Mouse (Mus musculus): ENCODE measurements at regions not wholly inside any gene's neighbourhood (a gene's known extent, or its start where the extent isn't known, plus 50 kb on each side); places are given as distances from the start of the nearest gene placed in this dataset.

DNA sequence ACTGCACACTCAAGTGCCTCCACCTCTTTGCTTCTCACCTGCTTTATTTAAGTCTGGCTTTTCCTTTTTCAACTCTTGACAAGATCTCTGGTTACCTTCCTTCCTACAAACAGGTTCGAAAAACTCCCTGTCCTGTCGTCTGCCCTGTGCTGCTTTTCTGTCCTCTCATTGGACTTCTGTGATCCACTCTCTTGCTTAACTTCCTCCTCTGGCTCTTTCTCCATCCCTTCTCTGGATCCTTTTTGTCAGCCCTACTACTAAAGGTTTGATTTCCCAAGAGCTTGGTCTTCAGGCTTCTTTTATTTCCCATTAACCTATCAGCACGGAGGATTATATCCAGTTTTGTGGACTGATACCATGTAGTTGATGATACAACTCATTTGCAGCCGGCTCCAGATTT, 149.8 kb downstream of the Satb1 start:
- ATAC-seq (ENCODE audit: low read depth): no peak
- Histone ChIP-seq H3K9me3 (replicated peaks; ENCODE audit: control insufficient read depth, low read length) (no peaks in the 10 kb centered on the region), H3K4me2 (ENCODE audit: low read depth, low read length) (no peak overlapping the region), H3K4me3 (ENCODE audit: low read depth, low read length) (no peak overlapping the region), H3K4me1 (ENCODE audit: control insufficient read depth, low read depth, low read length) (no peaks in the 10 kb centered on the region), H3K9ac (ENCODE audit: low read depth, low read length) (no peak overlapping the region), H3K36me3 (ENCODE audit: control insufficient read depth, insufficient read depth) (no peaks in the 10 kb centered on the region), H3K27ac (ENCODE audit: low read length) (no peak overlapping the region), H3K27me3 (ENCODE audit: control insufficient read depth, insufficient read depth, low read depth, low read length) (no peaks in the 10 kb centered on the region)
- 60% methylated on average over 4 of the region's 4 CpGs for WGBS (ENCODE audit: insufficient replicate concordance)

DNA sequence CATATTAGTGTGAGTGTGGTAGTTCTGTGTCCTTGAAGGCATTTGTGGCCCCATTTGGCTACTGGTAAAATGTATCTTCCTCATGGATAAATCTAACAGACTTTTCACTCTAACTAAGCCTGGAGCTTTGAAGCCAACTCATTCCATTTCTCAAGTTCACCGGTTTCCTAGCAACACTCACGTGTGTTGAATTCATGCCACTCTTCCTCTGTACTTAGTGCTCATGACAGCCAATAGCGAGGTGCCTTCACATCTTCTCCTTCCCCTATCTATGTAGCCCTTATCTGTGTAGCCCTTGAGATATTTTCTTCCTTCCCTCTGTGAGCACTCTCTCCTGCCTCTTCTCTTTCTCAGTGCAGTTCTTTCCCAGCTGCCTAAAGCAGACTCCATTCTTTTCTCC, 150.7 kb downstream of the Satb1 start:
- H3K4me2 ChIP-seq (ENCODE audit: low read depth, low read length): no peak overlapping the region
- WGBS (ENCODE audit: insufficient replicate concordance): 54% methylated on average over 3 of the region's 3 CpGs

DNA sequence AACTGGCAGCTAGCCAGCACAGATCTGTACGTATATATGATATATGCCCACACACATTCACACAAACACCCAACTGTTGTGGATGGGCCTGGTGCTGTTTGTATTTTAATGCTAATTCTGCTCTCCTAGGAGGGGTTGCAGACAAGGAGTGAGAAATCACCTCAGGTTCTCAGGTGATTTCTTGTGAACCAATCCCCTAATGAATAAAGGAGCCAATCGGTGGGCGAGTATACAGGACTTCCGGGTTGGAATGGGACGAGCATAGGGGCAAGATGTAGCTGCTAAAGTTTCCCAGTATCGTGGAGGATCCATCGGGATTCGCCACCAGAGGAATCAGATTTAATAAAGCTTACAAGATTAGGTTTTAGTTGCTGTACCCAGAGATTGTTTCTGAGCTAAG, 155.6 kb downstream of the Satb1 start:
- 76% methylated on average over 8 of the region's 8 CpGs for WGBS (ENCODE audit: insufficient replicate concordance)
- Histone ChIP-seq H3K36me3 (ENCODE audit: control insufficient read depth, insufficient read depth) (no peaks in the 10 kb centered on the region), H3K9me3 (replicated peaks; ENCODE audit: control insufficient read depth, low read length) (no peaks in the 10 kb centered on the region), H3K27ac (ENCODE audit: low read length) (no peak overlapping the region), H3K27me3 (ENCODE audit: control insufficient read depth, insufficient read depth, low read depth, low read length) (no peaks in the 10 kb centered on the region), H3K9ac (ENCODE audit: low read depth, low read length) (no peak overlapping the region), H3K4me1 (ENCODE audit: control insufficient read depth, low read depth, low read length) (no peaks in the 10 kb centered on the region), H3K4me3 (ENCODE audit: low read depth, low read length) (no peak overlapping the region), H3K4me2 (ENCODE audit: low read depth, low read length) (no peak overlapping the region)
- ATAC-seq (ENCODE audit: low read depth): no peak

More for the DNA sequence above, 150.7 kb downstream of the Satb1 start:
- H3K4me3 ChIP-seq (ENCODE audit: low read depth, low read length): no peak overlapping the region
- H3K27me3 ChIP-seq (ENCODE audit: control insufficient read depth, insufficient read depth, low read depth, low read length): no peaks in the 10 kb centered on the region
- H3K27ac ChIP-seq (ENCODE audit: low read length): no peak overlapping the region
- no peaks in the 10 kb centered on the region for H3K36me3 ChIP-seq (ENCODE audit: control insufficient read depth, insufficient read depth)
- no peaks in the 10 kb centered on the region for H3K9me3 ChIP-seq (replicated peaks; ENCODE audit: control insufficient read depth, low read length)
- ATAC-seq (ENCODE audit: low read depth): no peak
- H3K9ac ChIP-seq (ENCODE audit: low read depth, low read length): no peak overlapping the region
- H3K4me1 ChIP-seq (ENCODE audit: control insufficient read depth, low read depth, low read length): no peaks in the 10 kb centered on the region

DNA sequence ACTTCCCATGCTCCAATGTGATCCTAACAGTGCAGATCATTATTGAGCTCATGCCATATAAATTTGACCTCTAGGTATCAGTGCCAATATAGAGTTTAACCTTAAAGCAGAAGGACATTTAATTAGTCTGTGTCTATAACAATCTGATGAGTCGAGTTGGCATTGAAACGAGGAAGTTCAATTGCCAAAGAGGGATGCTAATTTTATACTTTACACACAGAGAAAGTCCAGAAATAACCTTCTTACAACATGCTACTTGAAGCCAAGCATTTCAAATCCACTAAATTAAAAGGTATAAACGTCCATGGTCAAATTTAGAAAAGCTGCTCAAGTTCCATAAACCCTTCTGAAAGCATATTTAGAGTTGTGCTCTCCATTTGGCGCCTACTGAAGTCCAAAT, 174.7 kb downstream of the Satb1 start:
- 36% methylated on average over 4 of the region's 4 CpGs for WGBS (ENCODE audit: insufficient replicate concordance)
- Histone ChIP-seq H3K4me1 (ENCODE audit: control insufficient read depth, low read depth, low read length) (no peaks in the 10 kb centered on the region), H3K27me3 (ENCODE audit: control insufficient read depth, insufficient read depth, low read depth, low read length) (no peaks in the 10 kb centered on the region), H3K27ac (ENCODE audit: low read length) (no peak overlapping the region), H3K4me3 (ENCODE audit: low read depth, low read length) (no peak overlapping the region), H3K9me3 (replicated peaks; ENCODE audit: control insufficient read depth, low read length) (no peaks in the 10 kb centered on the region), H3K36me3 (ENCODE audit: control insufficient read depth, insufficient read depth) (no peaks in the 10 kb centered on the region), H3K4me2 (ENCODE audit: low read depth, low read length) (no peak overlapping the region), H3K9ac (ENCODE audit: low read depth, low read length) (no peak overlapping the region)
- no peak for ATAC-seq (ENCODE audit: low read depth)

DNA sequence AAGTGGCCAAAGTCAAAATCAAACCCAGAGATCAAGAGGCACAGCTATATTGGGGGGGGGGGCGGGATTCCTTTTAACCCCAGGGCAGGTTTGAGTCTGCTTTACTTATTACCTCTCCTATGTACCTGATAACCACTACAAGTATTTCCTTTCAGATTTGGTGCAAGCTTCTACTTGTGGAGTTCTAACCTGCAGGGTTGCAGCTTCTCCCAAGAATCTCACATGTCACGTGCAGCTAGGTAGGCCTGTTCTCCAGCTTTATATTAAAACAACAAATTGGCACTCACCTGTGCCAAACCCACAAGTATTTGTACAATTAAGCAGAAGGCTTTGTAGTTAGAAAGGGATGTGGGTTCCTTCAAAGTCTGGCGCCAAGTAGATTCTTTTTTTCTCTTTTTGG, 179.2 kb downstream of the Satb1 start:
- Histone ChIP-seq H3K27me3 (ENCODE audit: control insufficient read depth, insufficient read depth, low read depth, low read length) (no peaks in the 10 kb centered on the region), H3K4me1 (ENCODE audit: control insufficient read depth, low read depth, low read length) (no peaks in the 10 kb centered on the region), H3K9ac (ENCODE audit: low read depth, low read length) (no peak overlapping the region), H3K4me3 (ENCODE audit: low read depth, low read length) (no peak overlapping the region), H3K4me2 (ENCODE audit: low read depth, low read length) (no peak overlapping the region), H3K9me3 (replicated peaks; ENCODE audit: control insufficient read depth, low read length) (no peaks in the 10 kb centered on the region), H3K27ac (ENCODE audit: low read length) (no peak overlapping the region), H3K36me3 (ENCODE audit: control insufficient read depth, insufficient read depth) (no peaks in the 10 kb centered on the region)
- 58% methylated on average over 3 of the region's 3 CpGs for WGBS (ENCODE audit: insufficient replicate concordance)
- no peak for ATAC-seq (ENCODE audit: low read depth)

DNA sequence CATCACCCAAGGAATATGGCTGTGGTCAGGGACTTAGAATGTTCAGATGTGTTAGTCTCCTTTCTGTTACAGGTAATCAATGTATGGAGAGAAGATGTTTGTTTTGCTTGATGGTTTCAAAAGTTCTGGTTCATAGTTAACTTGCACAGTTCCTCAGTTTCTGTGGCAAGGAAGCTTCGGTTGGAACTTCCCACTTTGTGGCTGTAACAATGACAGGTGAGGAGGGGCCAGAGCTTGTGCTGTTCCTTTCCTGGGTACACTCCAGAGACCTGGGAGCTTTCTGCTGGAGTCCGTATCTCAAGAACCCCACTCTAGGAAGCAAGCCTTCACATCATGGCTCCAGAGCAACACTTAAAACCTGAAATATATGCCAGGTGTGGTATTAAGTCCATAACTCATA, 181.2 kb downstream of the Satb1 start:
- 36% methylated on average over 2 of the region's 2 CpGs for WGBS (ENCODE audit: insufficient replicate concordance)
- Histone ChIP-seq H3K9me3 (replicated peaks; ENCODE audit: control insufficient read depth, low read length) (no peaks in the 10 kb centered on the region), H3K27me3 (ENCODE audit: control insufficient read depth, insufficient read depth, low read depth, low read length) (no peaks in the 10 kb centered on the region), H3K4me2 (ENCODE audit: low read depth, low read length) (no peak overlapping the region), H3K9ac (ENCODE audit: low read depth, low read length) (no peak overlapping the region), H3K4me1 (ENCODE audit: control insufficient read depth, low read depth, low read length) (no peaks in the 10 kb centered on the region), H3K36me3 (ENCODE audit: control insufficient read depth, insufficient read depth) (no peaks in the 10 kb centered on the region), H3K27ac (ENCODE audit: low read length) (no peak overlapping the region), H3K4me3 (ENCODE audit: low read depth, low read length) (no peak overlapping the region)
- no peak for ATAC-seq (ENCODE audit: low read depth)

DNA sequence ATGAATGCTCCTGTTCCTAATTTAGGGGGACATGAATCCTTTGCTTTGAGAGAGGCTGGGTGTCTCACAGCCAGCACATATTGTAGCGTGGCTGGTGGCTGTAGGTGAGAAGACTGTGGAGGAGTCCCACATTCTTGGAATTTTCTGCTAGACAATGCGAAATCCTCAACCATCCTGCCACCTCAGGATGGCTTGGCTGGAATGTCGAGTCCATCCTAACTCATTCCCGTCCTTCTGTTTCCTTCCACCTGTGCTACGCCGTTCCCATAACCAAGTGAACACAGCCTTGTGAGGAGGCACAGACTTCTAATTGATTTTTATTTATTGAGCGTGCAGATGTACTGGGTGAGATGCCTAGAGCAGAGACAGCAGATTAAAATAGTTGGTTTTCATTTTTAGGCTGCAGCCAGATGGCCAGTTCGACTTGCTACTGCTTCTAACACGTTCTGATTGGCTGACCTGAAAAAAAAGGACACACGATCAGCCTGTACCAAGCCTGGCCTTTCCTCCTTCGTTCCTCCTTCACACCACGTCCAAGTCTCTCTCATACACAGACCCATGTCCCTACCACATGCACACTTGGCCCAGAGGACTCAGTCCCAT, 183.8 kb downstream of the Satb1 start:
- ATAC-seq (ENCODE audit: low read depth): no peak
- Histone ChIP-seq H3K36me3 (ENCODE audit: control insufficient read depth, insufficient read depth) (no peaks in the 10 kb centered on the region), H3K9me3 (replicated peaks; ENCODE audit: control insufficient read depth, low read length) (no peaks in the 10 kb centered on the region), H3K9ac (ENCODE audit: low read depth, low read length) (no peak overlapping the region), H3K4me2 (ENCODE audit: low read depth, low read length) (no peak overlapping the region), H3K4me3 (ENCODE audit: low read depth, low read length) (no peak overlapping the region), H3K27ac (ENCODE audit: low read length) (no peak overlapping the region), H3K27me3 (ENCODE audit: control insufficient read depth, insufficient read depth, low read depth, low read length) (no peaks in the 10 kb centered on the region), H3K4me1 (ENCODE audit: control insufficient read depth, low read depth, low read length) (no peaks in the 10 kb centered on the region)
- 66% methylated on average over 12 of the region's 12 CpGs for WGBS (ENCODE audit: insufficient replicate concordance)

DNA sequence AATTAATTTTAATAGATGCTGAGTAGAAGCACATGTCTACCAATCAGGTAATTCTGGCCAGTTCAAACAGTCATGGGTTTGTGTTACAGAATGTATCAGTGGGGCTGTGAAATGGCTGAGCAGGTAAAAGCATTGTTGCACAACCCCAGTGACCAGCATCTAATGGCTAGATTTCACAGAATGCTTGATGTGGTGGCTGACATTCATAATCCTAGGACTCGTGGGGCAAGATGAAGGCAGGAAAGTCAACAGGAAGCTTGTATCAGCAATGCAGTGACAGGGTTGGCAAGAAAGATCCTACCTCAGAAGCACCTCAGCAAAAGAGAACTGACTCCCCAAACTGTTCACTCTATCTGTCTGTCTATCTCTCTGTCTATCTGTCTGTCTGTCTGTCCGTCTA, 186.7 kb downstream of the Satb1 start:
- no peaks in the 10 kb centered on the region for H3K4me1 ChIP-seq (ENCODE audit: control insufficient read depth, low read depth, low read length)
- H3K9ac ChIP-seq (ENCODE audit: low read depth, low read length): no peak overlapping the region
- no peak for ATAC-seq (ENCODE audit: low read depth)
- H3K27ac ChIP-seq (ENCODE audit: low read length): no peak overlapping the region
- H3K9me3 ChIP-seq (replicated peaks; ENCODE audit: control insufficient read depth, low read length): no peaks in the 10 kb centered on the region
- WGBS (ENCODE audit: insufficient replicate concordance): 23% methylated on average over 2 of the region's 2 CpGs
- no peak overlapping the region for H3K4me2 ChIP-seq (ENCODE audit: low read depth, low read length)
- no peaks in the 10 kb centered on the region for H3K36me3 ChIP-seq (ENCODE audit: control insufficient read depth, insufficient read depth)
- no peaks in the 10 kb centered on the region for H3K27me3 ChIP-seq (ENCODE audit: control insufficient read depth, insufficient read depth, low read depth, low read length)
- no peak overlapping the region for H3K4me3 ChIP-seq (ENCODE audit: low read depth, low read length)

DNA sequence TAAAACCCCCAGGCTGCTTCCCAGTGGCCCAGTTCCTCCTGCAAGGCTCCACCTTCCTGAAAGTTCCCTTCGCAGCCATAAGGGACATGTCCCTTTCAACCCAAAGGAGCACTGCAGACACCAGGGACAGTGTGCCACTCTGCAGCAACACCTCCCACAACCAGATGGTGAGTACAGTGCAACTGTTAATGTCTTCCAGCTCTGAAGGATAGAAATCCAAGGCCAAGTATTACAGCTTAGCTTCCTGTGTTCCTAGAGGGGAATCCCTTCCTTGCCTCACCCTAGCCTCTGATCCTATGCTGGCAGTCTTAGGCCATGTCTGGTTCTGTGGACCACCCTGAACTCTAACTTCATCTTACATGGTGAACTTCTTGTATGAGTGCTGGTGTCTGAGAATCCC, 187.2 kb downstream of the Satb1 start:
- no peak for ATAC-seq (ENCODE audit: low read depth)
- 64% methylated on average over 1 of the region's 1 CpGs for WGBS (ENCODE audit: insufficient replicate concordance)
- Histone ChIP-seq H3K27me3 (ENCODE audit: control insufficient read depth, insufficient read depth, low read depth, low read length) (no peaks in the 10 kb centered on the region), H3K36me3 (ENCODE audit: control insufficient read depth, insufficient read depth) (no peaks in the 10 kb centered on the region), H3K4me1 (ENCODE audit: control insufficient read depth, low read depth, low read length) (no peaks in the 10 kb centered on the region), H3K9ac (ENCODE audit: low read depth, low read length) (no peak overlapping the region), H3K27ac (ENCODE audit: low read length) (no peak overlapping the region), H3K9me3 (replicated peaks; ENCODE audit: control insufficient read depth, low read length) (no peaks in the 10 kb centered on the region), H3K4me2 (ENCODE audit: low read depth, low read length) (no peak overlapping the region), H3K4me3 (ENCODE audit: low read depth, low read length) (no peak overlapping the region)

Data from liver, embryonic 16.5 days (tissue).